Mouse (Mus musculus): ENCODE measurements at regions not wholly inside any gene's neighbourhood (a gene's known extent, or its start where the extent isn't known, plus 50 kb on each side); places are given as distances from the start of the nearest gene placed in this dataset.

DNA sequence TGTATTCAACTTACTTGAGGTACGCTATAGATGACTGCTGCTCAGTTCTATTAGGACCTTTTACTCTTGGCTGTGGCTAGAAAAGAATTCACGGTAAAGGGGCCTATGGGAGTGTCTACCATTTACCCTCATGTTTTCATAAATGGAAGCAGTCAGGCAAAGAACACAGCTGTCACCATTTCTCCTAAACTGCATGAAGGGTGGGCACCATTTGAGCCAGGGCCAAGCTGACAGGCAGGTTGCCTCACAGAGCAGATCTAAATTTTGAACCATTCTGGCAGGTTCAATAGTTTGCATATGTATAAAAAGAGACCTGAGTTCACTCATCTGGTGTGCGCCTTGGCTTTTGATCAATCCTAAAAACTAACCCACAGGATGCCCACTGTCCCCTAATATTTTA lies 410.3 kb downstream of the Rwdd3 start:
- no peak for ATAC-seq (replicated peaks; ENCODE audit: poor library complexity)

DNA sequence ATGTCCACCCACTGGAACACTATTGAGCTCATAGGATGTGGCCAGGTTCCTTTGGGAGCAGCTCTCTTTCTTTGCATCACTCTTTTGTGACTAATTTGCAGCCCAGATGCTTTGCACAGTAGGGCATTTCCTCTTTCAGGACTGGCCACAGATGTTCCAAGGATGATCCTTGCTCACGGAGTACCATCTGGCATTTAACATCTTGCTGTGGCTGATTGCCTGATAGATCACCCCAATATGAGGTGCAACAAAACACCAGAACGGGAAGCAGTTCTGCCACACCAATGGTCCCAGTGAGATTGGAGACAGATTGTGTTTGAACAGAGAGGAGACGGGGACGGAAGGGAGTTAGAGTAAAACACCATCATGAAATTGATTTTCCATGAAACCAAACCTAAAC lies 423.0 kb downstream of the Rwdd3 start:
- ATAC-seq (replicated peaks; ENCODE audit: poor library complexity) = no peak

DNA sequence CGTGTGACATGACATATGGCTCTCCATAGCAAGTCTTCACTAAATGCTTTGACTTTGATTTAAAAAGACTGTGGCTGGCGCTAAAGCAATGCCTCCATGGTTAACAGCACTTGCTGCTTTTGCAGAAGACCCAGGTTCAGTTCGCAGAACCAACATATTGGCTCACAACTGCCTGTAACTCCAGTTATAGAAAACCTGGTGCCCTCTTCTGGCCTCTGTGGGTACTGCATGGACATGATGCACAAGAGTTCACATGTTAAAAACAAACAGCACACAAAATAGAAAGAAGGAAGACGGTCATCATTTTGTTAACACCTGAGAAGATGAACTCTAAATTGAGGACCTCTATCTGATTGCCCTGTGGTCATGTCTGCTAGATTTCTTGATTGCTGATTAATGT lies 423.8 kb downstream of the Rwdd3 start:
- ATAC-seq (replicated peaks; ENCODE audit: poor library complexity) = no peak

DNA sequence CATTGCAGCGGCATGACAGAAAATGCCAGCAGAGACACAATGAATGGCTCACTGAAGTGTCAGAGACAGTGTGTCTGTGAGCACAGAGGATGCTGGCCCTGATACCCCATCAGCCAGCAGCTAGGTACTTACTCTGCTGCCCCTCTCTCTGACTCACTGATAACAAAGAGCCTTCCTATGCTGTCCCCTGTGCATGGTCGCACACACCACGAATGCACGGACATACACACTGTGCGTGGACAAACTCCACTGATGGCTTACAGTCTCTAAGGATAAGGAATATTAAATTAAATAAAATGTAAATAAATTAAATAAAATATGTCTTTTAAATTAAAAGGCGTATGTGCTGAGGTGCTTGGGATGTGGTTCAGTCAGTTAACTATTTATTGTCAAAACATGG lies 438.2 kb downstream of the Rwdd3 start:
- no peak for ATAC-seq (replicated peaks; ENCODE audit: poor library complexity)

DNA sequence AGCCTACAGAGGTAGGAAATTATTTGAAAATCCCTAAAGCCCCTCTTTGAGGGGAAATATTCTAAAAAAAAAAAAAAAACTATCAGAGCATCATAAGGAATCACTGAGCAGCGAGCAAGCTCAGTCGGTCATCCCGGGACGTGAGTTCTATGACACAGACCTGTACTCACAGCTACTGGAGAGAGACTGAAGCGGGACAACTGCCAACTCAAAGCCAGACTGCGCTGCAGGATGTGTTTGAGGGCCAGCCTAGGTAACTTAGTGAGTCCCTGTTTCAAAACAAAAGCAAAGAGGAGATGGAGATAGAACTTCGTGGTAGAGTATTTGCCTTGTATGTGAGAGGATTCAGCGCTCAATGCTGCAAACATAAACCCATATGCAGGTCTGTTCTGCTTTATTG lies 439.1 kb downstream of the Rwdd3 start:
- ATAC-seq (replicated peaks; ENCODE audit: poor library complexity) = no peak

DNA sequence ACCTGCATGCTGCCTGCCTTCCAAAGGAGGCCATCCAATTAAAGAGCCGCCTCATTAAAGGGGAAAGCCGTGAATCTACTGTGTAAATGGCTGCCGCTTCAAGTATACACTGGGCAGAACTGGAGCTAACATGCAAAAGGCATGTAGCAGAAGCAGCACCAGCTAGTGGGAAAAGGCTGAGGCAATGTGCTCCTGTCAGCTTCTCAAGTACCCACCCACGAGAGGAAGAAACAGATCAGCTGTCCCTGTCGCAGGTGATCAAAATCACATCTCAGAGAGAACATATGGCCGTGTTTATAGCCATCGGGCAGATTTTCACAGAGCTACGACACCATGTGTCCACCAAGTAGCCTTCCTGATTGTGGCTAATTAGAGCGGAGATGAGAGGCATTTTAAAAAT lies 440.2 kb downstream of the Rwdd3 start:
- no peak for ATAC-seq (replicated peaks; ENCODE audit: poor library complexity)

DNA sequence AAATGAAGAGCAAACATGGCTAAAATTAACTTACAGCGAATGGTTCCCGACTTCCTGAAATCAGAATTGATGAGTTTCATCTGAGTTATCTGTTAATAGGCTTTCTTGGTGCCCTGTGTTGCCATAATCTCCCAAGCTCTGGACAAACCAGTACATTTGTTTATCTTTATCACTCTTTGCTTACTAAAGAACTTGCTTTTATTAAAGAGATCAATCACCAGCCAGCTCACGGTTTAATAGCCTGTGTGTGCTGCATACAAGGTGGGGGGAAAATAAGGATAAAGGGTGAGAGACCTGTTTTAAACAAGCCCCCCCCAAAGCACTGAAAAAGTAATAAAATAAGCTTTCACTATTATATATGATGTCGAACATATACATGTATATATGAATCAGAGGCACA lies 441.3 kb downstream of the Rwdd3 start:
- no peak for ATAC-seq (replicated peaks; ENCODE audit: poor library complexity)

DNA sequence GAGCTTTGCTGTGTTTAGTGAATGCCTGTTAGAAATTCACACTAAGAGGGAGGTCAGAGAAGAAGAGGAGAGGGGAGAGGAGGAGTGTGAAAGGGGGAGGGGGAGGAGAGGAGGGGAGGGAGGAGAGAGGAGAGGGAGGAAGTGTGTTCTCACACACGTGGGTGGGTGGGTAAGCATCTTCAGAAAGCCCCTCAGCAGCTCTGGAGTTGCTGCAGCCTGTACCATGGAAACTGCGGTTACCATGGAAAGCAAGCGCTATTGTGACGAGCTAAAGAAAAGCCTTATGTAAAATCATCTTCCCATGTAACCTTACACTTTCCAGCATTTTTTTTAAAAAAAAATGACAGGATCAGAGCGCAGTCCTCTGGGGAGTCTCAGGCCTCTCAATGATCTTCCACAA lies 441.8 kb downstream of the Rwdd3 start:
- ATAC-seq (replicated peaks; ENCODE audit: poor library complexity) = no peak

DNA sequence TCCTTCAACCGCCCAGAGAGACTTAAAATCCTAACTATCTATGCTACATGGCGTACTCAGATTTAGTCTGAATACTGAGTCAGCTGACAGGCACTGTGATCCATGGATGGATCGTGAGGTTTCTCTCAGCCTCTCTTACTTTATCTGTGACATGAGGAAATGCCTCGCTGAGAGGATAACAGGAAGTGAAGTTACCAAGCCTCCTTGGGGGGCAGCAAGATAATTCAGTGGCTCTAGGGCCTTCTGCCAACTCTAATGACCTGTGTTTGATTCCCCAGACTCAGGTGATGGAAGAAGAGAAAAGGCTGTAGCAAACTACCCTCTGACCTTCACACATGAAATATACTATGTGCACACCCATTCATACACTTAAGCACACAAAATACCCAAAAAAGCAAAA lies 486.3 kb downstream of the Rwdd3 start:
- ATAC-seq (replicated peaks; ENCODE audit: poor library complexity) = no peak

DNA sequence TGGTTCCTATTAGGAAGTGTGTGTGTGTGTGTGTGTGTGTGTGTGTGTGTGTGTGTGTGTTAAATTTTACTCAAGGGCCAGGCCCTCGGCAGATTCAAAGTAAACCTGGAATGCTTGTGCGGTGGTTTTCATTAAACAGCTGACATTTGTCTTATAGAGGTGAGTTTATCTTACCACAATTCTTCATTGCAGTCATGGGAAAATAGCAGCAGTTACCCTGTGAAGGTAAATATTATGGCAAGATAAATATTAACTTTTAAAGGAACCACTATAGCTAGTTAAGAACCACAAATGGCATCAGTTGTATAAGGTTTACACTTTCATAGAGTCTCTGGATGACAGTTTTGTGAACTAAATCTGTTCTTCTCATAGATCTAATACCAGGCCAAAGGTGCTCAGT lies 495.6 kb downstream of the Rwdd3 start:
- ATAC-seq (replicated peaks; ENCODE audit: poor library complexity) = no peak

DNA sequence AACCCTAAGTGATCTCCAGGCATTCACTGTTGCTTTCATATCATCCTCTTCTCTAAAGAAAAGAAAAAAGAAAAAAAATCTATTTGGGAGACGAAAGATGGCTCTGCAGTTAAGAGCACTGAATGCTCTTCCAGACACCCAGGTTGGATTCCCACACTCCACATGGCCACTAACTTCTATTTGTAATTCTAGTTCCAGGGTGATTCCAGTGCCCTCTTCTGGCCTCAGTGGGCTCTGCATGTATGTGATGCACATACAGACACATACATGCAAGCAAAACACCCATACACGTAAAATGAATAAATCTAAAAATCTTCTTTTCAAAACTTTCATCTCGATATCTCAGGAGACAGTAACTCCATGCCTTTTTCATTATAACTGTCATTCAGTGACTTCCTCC lies 502.8 kb downstream of the Rwdd3 start:
- no peak for ATAC-seq (replicated peaks; ENCODE audit: poor library complexity)

DNA sequence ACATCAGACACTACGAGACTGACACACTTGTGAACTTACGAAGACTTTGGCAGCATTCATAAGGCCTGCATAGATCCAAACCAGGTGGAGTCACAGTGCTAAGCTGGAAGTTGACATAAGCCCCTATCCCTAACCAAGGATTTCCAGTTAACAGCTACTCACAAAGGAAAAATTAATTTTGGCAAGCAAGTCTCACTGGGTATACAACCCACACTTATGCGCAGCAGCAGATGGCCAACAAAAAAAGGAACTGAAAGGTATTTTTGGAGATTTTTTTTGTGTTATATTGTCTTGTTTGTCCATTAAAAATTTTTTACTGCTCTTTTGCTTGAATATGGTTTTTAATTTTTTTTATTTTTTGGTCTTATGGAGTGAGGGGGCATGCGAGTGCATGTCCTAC lies 509.0 kb downstream of the Rwdd3 start:
- no peak for ATAC-seq (replicated peaks; ENCODE audit: poor library complexity)

DNA sequence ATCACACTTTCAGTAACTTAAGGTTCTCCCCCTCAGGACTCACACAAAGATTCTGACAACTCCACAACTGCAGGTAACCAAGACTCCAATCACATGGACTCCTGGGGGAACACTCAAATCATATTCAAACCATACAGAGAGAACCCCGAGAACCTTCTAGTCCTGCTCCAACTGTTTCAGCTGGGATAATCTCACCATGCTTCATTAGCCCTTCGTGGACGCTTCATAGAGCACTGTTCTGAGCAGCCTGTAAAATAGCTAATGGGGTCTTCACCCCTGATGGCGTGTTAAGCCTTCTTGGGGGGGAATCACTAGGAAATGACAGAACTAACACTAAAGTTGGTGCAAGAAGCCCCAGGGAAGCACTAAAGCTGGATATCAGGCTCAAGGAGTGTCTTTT lies 510.7 kb downstream of the Rwdd3 start:
- no peak for ATAC-seq (replicated peaks; ENCODE audit: poor library complexity)

DNA sequence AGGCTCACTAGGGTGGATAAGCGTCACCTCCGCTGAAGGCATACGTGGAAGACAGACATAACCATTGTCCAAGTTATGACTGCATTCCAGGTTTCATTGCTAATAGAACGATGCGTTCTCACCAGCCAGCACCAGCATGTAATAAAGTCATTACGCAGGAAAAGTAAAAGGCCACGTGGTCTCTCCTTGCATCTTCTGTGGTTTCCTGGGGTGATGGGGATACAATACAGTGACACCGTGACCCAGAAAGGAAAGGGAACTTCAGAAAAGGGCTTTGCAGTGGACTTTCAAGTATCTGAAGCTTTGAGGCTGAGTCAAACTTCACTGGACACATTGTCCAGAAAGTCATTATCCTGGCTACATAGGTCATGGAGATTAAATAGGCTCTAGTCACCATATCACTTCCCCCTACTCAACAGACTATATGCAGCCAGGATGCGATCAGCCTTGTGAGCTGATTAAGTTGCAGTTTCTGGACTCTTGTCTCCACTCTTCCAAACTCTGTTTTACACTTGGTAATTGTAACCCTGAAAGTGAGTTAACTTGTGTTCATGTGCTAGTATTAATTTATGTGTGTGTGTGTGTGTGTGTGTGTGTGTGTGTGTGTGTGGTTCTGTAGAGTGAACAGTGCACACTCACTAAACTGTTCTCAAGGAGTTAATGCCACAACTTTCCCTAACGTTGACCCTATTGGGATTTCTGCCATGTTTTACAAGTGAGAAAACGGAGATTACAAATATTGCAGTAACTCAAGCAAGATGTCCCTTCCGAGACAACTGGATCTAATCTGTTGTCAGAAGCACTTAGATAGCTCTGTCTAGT lies 522.2 kb downstream of the Rwdd3 start:
- peak; percentile 61 for ATAC-seq (replicated peaks; ENCODE audit: poor library complexity)

DNA sequence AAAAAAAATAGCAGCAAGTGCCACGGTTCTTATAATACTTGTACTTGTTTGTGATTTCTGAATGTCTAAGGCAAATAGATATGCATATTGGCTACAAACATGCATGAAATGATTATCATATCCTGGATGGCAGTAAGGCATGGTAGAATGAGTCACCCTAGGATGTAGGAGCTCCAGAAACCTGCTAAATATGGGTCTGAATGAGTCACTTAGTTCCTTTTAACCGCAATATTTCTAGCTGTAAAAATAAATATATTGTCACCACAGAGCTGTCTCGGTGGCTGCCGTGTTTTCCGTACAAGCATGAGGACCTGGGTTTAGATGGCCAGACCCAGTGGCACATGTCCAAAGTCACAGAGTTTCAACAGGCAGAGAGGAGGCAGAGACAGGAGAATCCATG lies 523.1 kb downstream of the Rwdd3 start:
- no peak for ATAC-seq (replicated peaks; ENCODE audit: poor library complexity)

DNA sequence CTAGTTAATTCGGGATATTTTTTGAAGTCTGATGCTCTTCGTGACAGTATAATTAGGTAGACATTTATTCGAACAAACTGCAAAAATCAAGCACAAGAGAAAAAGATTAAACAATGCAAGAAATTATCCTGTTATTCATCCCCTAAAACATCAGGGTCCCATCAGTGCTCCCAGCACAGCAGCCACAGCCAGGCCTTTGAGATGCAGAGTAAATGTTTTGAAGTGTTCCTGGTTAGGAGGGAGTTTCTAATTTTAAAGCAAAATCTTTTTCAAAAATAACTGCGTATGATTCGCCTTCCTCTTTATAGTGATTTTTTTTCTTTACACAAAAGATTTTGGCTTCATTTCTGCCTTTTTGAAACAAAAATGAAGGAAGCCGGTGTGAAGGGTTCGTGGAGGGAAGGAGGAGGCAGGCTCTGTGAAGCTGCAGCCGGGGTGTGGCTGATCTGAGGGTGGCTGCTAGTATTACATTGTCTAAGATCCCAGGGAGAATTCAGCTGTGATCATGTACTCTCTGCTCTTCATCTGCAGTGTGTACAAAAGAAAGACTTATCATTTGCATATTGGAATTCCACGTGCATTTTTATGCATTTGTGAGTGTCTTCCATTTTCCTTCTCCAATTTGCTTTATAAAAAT lies 534.7 kb downstream of the Rwdd3 start:
- no peak for ATAC-seq (replicated peaks; ENCODE audit: poor library complexity)

DNA sequence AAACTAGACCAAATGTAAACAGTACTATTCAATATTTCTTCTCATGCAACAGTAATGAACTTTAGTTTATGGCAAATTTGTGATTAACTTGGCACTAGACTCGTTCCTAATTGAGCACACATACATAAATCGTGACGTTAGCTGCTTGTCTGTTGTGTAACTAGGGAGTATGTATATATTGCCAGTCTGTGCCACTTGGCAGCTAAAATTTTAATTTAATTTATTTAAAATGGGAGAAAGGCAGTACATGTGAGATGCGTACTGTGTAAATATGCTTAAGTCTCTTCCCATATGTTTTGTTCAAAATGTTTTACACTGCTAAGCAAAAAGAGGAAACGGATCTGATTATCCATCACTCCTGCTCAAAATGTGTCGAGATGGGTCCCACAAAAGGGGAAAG lies 553.1 kb downstream of the Rwdd3 start:
- ATAC-seq (replicated peaks; ENCODE audit: poor library complexity) = no peak

DNA sequence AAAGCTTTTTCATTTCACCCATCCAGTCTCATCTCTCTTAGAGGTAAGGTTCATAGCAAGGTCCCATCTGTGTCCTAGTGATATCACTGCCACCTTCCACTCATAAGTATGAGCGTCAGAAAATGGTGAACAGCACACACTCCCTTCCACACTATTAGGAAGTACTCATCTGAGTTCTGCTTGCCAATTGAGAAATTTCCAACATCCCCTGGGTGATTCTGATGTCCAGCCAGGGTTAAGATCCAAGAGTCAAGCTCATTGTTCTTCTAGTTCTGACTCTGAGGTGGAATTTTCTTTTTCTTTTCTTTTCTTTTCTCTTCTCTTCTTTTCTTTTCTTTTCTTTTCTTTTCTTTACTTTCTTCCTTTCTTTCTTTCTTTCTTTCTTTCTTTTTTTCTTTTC lies 577.3 kb downstream of the Rwdd3 start:
- ATAC-seq (replicated peaks; ENCODE audit: poor library complexity) = no peak

DNA sequence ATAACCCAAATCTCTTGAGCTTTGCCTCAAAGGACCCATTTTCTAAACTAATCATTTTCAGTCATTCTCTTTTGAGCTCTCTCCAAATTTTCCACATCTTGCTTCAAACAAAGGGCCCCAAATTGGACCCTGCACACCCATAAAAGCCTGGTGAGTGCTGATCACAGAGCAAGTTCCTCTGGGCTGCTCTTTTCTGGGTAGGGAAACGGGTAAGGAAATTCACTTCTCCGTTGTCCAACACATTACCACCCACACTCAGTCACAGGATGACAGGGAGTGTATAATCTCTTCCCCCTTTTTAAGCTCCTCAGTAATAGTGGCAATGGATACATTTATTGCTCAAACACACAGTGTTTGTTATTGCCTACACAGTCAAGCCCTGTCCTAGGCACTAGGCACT lies 580.3 kb downstream of the Rwdd3 start:
- ATAC-seq (replicated peaks; ENCODE audit: poor library complexity) = no peak

DNA sequence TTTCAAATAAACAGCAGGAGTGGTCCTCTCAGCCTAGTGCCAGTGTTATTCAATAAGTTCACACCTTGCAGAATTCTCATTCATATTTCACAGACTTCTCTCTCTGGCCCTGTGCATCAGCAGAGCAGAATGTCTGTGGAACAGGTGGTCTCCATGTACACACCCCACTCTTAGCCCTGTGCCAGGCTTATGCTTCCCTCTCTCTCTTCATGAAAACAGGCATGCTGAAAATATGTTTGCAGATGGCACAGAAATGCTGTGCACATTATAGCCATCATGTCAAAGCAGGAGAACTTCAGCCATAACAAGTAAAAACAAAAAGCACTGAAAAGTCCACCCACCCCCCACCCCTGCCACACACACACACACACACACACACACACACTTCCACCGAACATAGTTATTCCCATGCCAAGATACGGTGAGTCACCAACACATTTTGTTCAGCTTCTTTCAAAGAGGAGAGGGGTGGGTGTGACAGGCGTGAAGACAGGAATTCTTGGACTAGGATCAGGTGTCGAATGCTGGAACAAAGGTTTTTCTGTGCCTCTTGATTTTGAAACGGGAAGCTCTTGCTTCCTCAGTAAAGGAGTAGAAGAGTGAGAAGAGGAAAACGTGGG lies 600.6 kb downstream of the Rwdd3 start:
- ATAC-seq (replicated peaks; ENCODE audit: poor library complexity) = no peak

DNA sequence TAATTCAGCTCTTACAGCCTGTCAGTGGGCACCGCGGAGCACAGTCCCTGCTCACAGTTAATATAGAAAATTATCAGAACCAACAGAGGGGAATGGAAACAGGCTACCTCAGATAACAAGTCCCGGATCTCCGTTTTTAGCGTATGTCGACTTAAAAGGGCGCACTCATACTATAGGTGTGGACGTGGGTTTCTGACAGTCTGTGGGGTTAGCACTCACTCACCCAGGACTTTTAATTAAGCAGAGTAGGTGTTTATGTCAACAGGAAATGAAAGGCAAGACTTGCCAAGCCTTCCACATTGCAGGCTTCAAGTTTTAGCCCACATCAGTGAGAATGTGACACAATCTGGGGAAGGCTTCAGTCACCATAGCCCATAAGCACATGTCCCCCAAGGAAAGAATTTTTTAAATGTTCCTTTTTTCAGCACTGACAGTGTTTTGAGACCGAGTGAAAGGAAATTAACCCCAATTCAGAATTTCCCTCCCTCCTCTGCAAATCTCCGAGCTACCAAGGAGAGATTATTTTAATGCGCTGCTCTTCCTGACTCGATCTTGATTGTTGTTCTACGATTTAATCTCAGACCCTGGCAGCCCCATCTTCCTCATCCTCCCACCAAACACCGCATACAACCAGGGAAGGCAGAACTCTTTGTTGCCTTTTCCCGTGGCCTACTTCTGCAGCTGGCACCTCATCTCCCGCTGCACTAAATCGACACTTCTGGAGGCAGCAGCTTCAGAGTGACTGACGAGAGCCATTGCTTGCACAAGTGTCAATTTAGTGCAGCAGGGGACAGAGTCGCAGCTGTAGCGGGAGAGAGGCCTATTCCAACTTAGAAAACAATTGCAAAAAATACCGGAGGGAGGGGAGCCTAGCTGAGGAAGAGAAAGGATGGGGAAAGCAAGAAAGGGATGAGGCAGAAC lies 629.7 kb downstream of the Rwdd3 start:
- no peak for ATAC-seq (replicated peaks; ENCODE audit: poor library complexity)

Data from megakaryocyte progenitor cell, adult 5-6 weeks (primary cell).